ENCODE assay signal across 36 mouse cellular contexts in genomic region chr11:77789512-77789911, GRCm38 (mm10). TPM values are rescaled to one million over a fixed set of nuclear protein-coding genes. Genes with fewer than 3 reads are reported as not detected.
DNase-seq lines count a peak whose midpoint lies in the region; ATAC-seq and TF ChIP-seq lines count a peak whose summit lies in the region.
"Had no signal": no experiment of that assay in that cellular context is flagged by ENCODE, and none has a peak within 500 bp of the region (broad histone marks: within the 10 kb centered on the region; RNA-seq: fewer than 3 reads in every experiment).

No protein-coding gene starts in this region.

- no peaks in the 10 kb centered on the region for H3K9me3 ChIP-seq in kidney, embryonic 16.5 days (ENCODE audit: low read length)
- H3K9me3 ChIP-seq in liver, embryonic 11.5 days (ENCODE audit: control insufficient read depth, low read length) = no peaks in the 10 kb centered on the region
- no peaks in the 10 kb centered on the region for H3K9me3 ChIP-seq in liver, postnatal 0 days (ENCODE audit: low read length)
- no peaks in the 10 kb centered on the region for H3K9me3 ChIP-seq in liver, embryonic 13.5 days (replicated peaks)
- H3K9me3 ChIP-seq: embryonic facial prominence, embryonic 12.5 days; forebrain, embryonic 10.5 days; forebrain, embryonic 15.5 days; hindbrain, embryonic 12.5 days; intestine, embryonic 15.5 days; limb, embryonic 12.5 days; neural tube, embryonic 12.5 days had no signal

- no peak for TF ChIP-seq EP300 in liver, postnatal 0 days (IDR thresholded peaks at IDR 0.05; ENCODE audit: low read depth)

- no peak for ATAC-seq in kidney, embryonic 16.5 days (ENCODE audit: low FRiP score, low TSS enrichment)
- no peak for ATAC-seq in liver, embryonic 11.5 days (replicated peaks; ENCODE audit: low FRiP score)
- no peak for ATAC-seq in liver, postnatal 0 days
- no peak for ATAC-seq in liver, embryonic 13.5 days (ENCODE audit: low read depth)
- no peak for ATAC-seq in erythroid progenitor cell, adult 5-6 weeks (replicated peaks; ENCODE audit: low FRiP score, poor library complexity, severe bottlenecking)
- ATAC-seq: activated CD4-positive, CD25-positive, alpha-beta regulatory T cell, adult 4 months; forebrain, embryonic 15.5 days; hindbrain, postnatal 0 days; intestine, embryonic 15.5 days had no signal

- peaks cover 53% of the 10 kb centered on the region for H3K4me1 ChIP-seq in kidney, adult 2 months (ENCODE audit: control insufficient read depth, insufficient read depth, low read length)
- H3K4me1 ChIP-seq in kidney, embryonic 16.5 days (ENCODE audit: insufficient read depth, low read length) = peaks cover 58% of the 10 kb centered on the region
- peaks cover 80% of the 10 kb centered on the region for H3K4me1 ChIP-seq in liver, embryonic 11.5 days (replicated peaks; ENCODE audit: control insufficient read depth, insufficient read depth, low read length)
- H3K4me1 ChIP-seq in liver, postnatal 0 days (ENCODE audit: insufficient read depth) = peaks cover 74% of the 10 kb centered on the region
- H3K4me1 ChIP-seq in liver, embryonic 13.5 days (replicated peaks) = peaks cover 94% of the 10 kb centered on the region

- DNase-seq in adrenal gland, adult (ENCODE audit: inconsistent age in 2 of 2, low spot score in 1 of 2) = peak; percentile 63 to 74
- no peak for DNase-seq in adrenal gland, postnatal 4 days (ENCODE audit: low spot score in 2 of 2)
- no peak for DNase-seq in kidney, adult 2 months
- DNase-seq in liver, embryonic 11.5 days (ENCODE audit: low spot score) = no peak
- DNase-seq in liver, postnatal 0 days = no peak
- no peak for DNase-seq in liver, embryonic 13.5 days
- DNase-seq: adrenal gland, postnatal 14 days; cerebellum, adult 11-12 months; cerebellum, adult 9-11 months; embryo, embryonic 11 days; gastrocnemius, postnatal 25 days; heart, adult 2 months; kidney, adult 8-10 months; lung, adult 18-20 months; lung, postnatal 36 days; right cerebral cortex, adult 18-20 months; spleen, adult 18-20 months had no signal

- H3K4me2 ChIP-seq in kidney, embryonic 16.5 days (replicated peaks; ENCODE audit: low read depth, low read length) = no peak overlapping the region
- no peak overlapping the region for H3K4me2 ChIP-seq in liver, embryonic 11.5 days
- no peak overlapping the region for H3K4me2 ChIP-seq in liver, postnatal 0 days (ENCODE audit: low read depth, low read length)
- H3K4me2 ChIP-seq in liver, embryonic 13.5 days = no peak overlapping the region
- H3K4me2 ChIP-seq: embryonic facial prominence, embryonic 12.5 days; forebrain, embryonic 15.5 days; hindbrain, embryonic 12.5 days; intestine, embryonic 15.5 days; limb, embryonic 12.5 days; midbrain, embryonic 11.5 days; neural tube, embryonic 12.5 days had no signal

- TF ChIP-seq CTCF in kidney, adult 2 months (conservative IDR thresholded peaks at IDR 0.05; ENCODE audit: insufficient read depth, insufficient read length, low read depth, low read length) = no peak
- no peak for TF ChIP-seq CTCF in liver, postnatal 0 days (IDR thresholded peaks at IDR 0.05; ENCODE audit: low read depth)

- H3K9ac ChIP-seq in kidney, embryonic 16.5 days (replicated peaks; ENCODE audit: low read length) = no peak overlapping the region
- no peak overlapping the region for H3K9ac ChIP-seq in liver, embryonic 11.5 days (ENCODE audit: low read depth, low read length)
- H3K9ac ChIP-seq in liver, postnatal 0 days (replicated peaks) = no peak overlapping the region
- H3K9ac ChIP-seq in liver, embryonic 13.5 days = no peak overlapping the region; the same call in 1 of the 2 replicates
- H3K9ac ChIP-seq: hindbrain, embryonic 12.5 days; intestine, embryonic 15.5 days; limb, embryonic 12.5 days had no signal

- H3K36me3 ChIP-seq in kidney, adult 2 months (ENCODE audit: control insufficient read depth, insufficient read depth, low read length) = no peaks in the 10 kb centered on the region
- no peaks in the 10 kb centered on the region for H3K36me3 ChIP-seq in kidney, embryonic 16.5 days (ENCODE audit: insufficient read depth, low read length)
- no peaks in the 10 kb centered on the region for H3K36me3 ChIP-seq in liver, embryonic 11.5 days (ENCODE audit: control insufficient read depth, insufficient read depth, low read length)
- H3K36me3 ChIP-seq in liver, postnatal 0 days (replicated peaks; ENCODE audit: insufficient read depth, low read length) = no peaks in the 10 kb centered on the region
- H3K36me3 ChIP-seq in liver, embryonic 13.5 days = peaks cover 8% of the 10 kb centered on the region; the same call in 1 of the 2 replicates
- H3K36me3 ChIP-seq: embryonic facial prominence, embryonic 12.5 days; forebrain, embryonic 10.5 days; forebrain, embryonic 15.5 days; hindbrain, embryonic 12.5 days; intestine, embryonic 15.5 days; limb, embryonic 12.5 days; neural tube, embryonic 12.5 days had no signal

- no peak overlapping the region for H3K4me3 ChIP-seq in kidney, adult 2 months (ENCODE audit: insufficient read depth, low read depth, low read length)
- no peak overlapping the region for H3K4me3 ChIP-seq in kidney, embryonic 16.5 days (ENCODE audit: low read length)
- no peak overlapping the region for H3K4me3 ChIP-seq in liver, embryonic 11.5 days (ENCODE audit: low read depth, low read length)
- no peak overlapping the region for H3K4me3 ChIP-seq in liver, postnatal 0 days (ENCODE audit: low read depth, low read length)
- no peak overlapping the region for H3K4me3 ChIP-seq in liver, embryonic 13.5 days (replicated peaks)
- H3K4me3 ChIP-seq: embryonic facial prominence, embryonic 12.5 days; forebrain, embryonic 10.5 days; forebrain, embryonic 15.5 days; heart, adult 2 months; hindbrain, embryonic 12.5 days; intestine, embryonic 15.5 days; limb, embryonic 12.5 days; myocyte; neural tube, embryonic 12.5 days had no signal

- no peak for TF ChIP-seq POLR2A in kidney, adult 2 months (IDR thresholded peaks at IDR 0.05; ENCODE audit: low read depth, low read length)

- 78% methylated on average over 5 of the region's 5 CpGs for WGBS in kidney, adult 2 months
- WGBS in kidney, embryonic 16.5 days = 83% methylated on average over 5 of the region's 5 CpGs
- 71% methylated on average over 5 of the region's 5 CpGs for WGBS in liver, embryonic 11.5 days
- WGBS in liver, postnatal 0 days (ENCODE audit: insufficient replicate concordance) = 83% methylated on average over 5 of the region's 5 CpGs
- WGBS in liver, embryonic 13.5 days (ENCODE audit: insufficient replicate concordance) = 79% methylated on average over 5 of the region's 5 CpGs

- no peaks in the 10 kb centered on the region for H3K27me3 ChIP-seq in kidney, adult 2 months (replicated peaks; ENCODE audit: control insufficient read depth, insufficient read depth, low read length)
- H3K27me3 ChIP-seq in kidney, embryonic 16.5 days (ENCODE audit: insufficient read depth, low read length) = no peaks in the 10 kb centered on the region
- no peaks in the 10 kb centered on the region for H3K27me3 ChIP-seq in liver, embryonic 11.5 days (replicated peaks; ENCODE audit: control insufficient read depth, insufficient read depth, low read length)
- no peaks in the 10 kb centered on the region for H3K27me3 ChIP-seq in liver, postnatal 0 days (ENCODE audit: insufficient read depth, low read length)
- H3K27me3 ChIP-seq in liver, embryonic 13.5 days = no peaks in the 10 kb centered on the region
- H3K27me3 ChIP-seq: CH12.LX; embryonic facial prominence, embryonic 12.5 days; forebrain, embryonic 15.5 days; hindbrain, embryonic 12.5 days; intestine, embryonic 15.5 days; limb, embryonic 12.5 days; neural tube, embryonic 12.5 days had no signal

- peak overlapping the region; percentile 19; the same call in 1 of the 2 replicates for H3K27ac ChIP-seq in kidney, adult 2 months (ENCODE audit: insufficient read depth, low read depth, low read length)
- H3K27ac ChIP-seq in kidney, embryonic 16.5 days (ENCODE audit: low read length) = no peak overlapping the region
- H3K27ac ChIP-seq in liver, embryonic 11.5 days (ENCODE audit: low read depth, low read length) = peak overlapping the region; percentile 91; the same call in 1 of the 2 replicates
- no peak overlapping the region for H3K27ac ChIP-seq in liver, postnatal 0 days (ENCODE audit: low read depth)
- H3K27ac ChIP-seq in liver, embryonic 13.5 days = peak overlapping the region; percentile 68

RNA-seq across cellular contexts. Expression of gene Gm10277, which starts 2.0 kb away (rescaled TPM):
- not detected for total RNA-seq in adrenal gland, postnatal 4 days (2021)
- 0.04 TPM in 1 of 2 replicates, not detected in the other for polyA plus RNA-seq in kidney, adult 2 months (2012; rRNA removed)
- polyA plus RNA-seq in kidney, embryonic 16.5 days (2015; fragmentation: Nextera tagmentation; extraction: Ambion mirVana) = 1.5 and 1.6 TPM in 2 replicates
- polyA plus RNA-seq in liver, embryonic 11.5 days (2014; fragmentation: Nextera tagmentation; extraction: Ambion mirVana) = 1.5 and 2.0 TPM in 2 replicates
- polyA plus RNA-seq in liver, postnatal 0 days (2015; fragmentation: Nextera tagmentation; extraction: Ambion mirVana) = 0.12 and 0.31 TPM in 2 replicates
- polyA plus RNA-seq in liver, embryonic 13.5 days (2015; fragmentation: Nextera tagmentation; extraction: Ambion mirVana) = 0.57 and 0.78 TPM in 2 replicates
- not detected in 2 replicates for total RNA-seq in erythroid progenitor cell, adult 5-6 weeks (2015; ENCODE audit: low replicate concordance)
- total RNA-seq in erythroid progenitor cell, adult 5-6 weeks (2017; ENCODE audit: low replicate concordance) = not detected in 2 replicates
- total RNA-seq: adrenal gland, postnatal 14 days; CH12.LX; gastrocnemius, adult 18-20 months; gastrocnemius, postnatal 25 days; heart, adult 2 months; heart, postnatal 25 days; hindbrain, postnatal 0 days; left cerebral cortex, postnatal 14 days; midbrain, postnatal 0 days had no signal
- polyA plus RNA-seq: frontal cortex, adult 2 months; heart, adult 2 months had no signal

RNA-seq across cellular contexts. Expression of gene Myo18a, which starts 26.5 kb away (rescaled TPM):
- total RNA-seq in adrenal gland, postnatal 4 days (2021) = 10 to 100 TPM; 90.0 to 90.8 TPM
- 92.0 and 93.1 TPM in 2 replicates for polyA plus RNA-seq in kidney, adult 2 months (2012; rRNA removed)
- 32.4 and 38.1 TPM in 2 replicates for polyA plus RNA-seq in kidney, embryonic 16.5 days (2015; fragmentation: Nextera tagmentation; extraction: Ambion mirVana)
- 37.1 and 38.3 TPM in 2 replicates for polyA plus RNA-seq in liver, embryonic 11.5 days (2014; fragmentation: Nextera tagmentation; extraction: Ambion mirVana)
- 10.4 and 10.5 TPM in 2 replicates for polyA plus RNA-seq in liver, postnatal 0 days (2015; fragmentation: Nextera tagmentation; extraction: Ambion mirVana)
- 17.3 and 21.8 TPM in 2 replicates for polyA plus RNA-seq in liver, embryonic 13.5 days (2015; fragmentation: Nextera tagmentation; extraction: Ambion mirVana)
- total RNA-seq in erythroid progenitor cell, adult 5-6 weeks (2015; ENCODE audit: low replicate concordance) = 8.8 and 12.6 TPM in 2 replicates
- 24.8 and 48.5 TPM in 2 replicates for total RNA-seq in erythroid progenitor cell, adult 5-6 weeks (2017; ENCODE audit: low replicate concordance)

Comparison
In these comparisons a context has a peak if more than half of its experiments do, and no peak if none do; other contexts are left out.
1. DNase-seq: peak in adrenal gland, adult (2 of 2); none in adrenal gland, postnatal 4 days (0 of 2), kidney, adult 2 months (single experiment), liver, embryonic 11.5 days (single experiment), liver, postnatal 0 days (single experiment) and liver, embryonic 13.5 days (single experiment).
2. H3K27ac ChIP-seq: peak in kidney, adult 2 months (single experiment), liver, embryonic 11.5 days (single experiment) and liver, embryonic 13.5 days (single experiment); none in kidney, embryonic 16.5 days (single experiment) and liver, postnatal 0 days (single experiment).